Mouse (Mus musculus) intestine, embryonic 14.5 days (tissue): ENCODE results near the gene Tcf12. TPM values are rescaled to one million over a fixed set of nuclear protein-coding genes. Genes with fewer than 3 reads are reported as not detected.
A peak's percentile ranks its signal among the peaks of the same experiment; 100 is the strongest.

Experiments used
- ATAC-seq: fragments of 200-750 bp; cut with Nextera tagmentation; replicated peaks from 2 replicates; pipeline ENCODE4 v1.8.0; 2017; ENCODE audit warnings: low read depth, moderate number of reproducible peaks, moderate TSS enrichment, moderate library complexity; ENCODE audit not compliant: low FRiP score, low TSS enrichment
- DNase-seq: peaks from one replicate; pipeline ENCODE4 v3.0.0-alpha.2; 2018; ENCODE audit warnings: low spot score
- H3K27ac ChIP-seq: fragments of 300-500 bp; sonication (generic); 2 replicates; pipeline ENCODE4 v1.5.1; 2014; ENCODE audit warnings: low read depth, mild to moderate bottlenecking, control low read depth
- H3K27me3 ChIP-seq: fragments of 300-500 bp; sonication (generic); replicated peaks from 2 replicates; pipeline ENCODE4 v1.6.1; 2014; ENCODE audit warnings: low read length, control low read depth; ENCODE audit not compliant: control insufficient read depth, insufficient read depth
- H3K36me3 ChIP-seq: fragments of 300-500 bp; sonication (generic); 2 replicates; pipeline ENCODE4 v1.6.1; 2014; ENCODE audit warnings: low read length, control low read depth; ENCODE audit not compliant: control insufficient read depth, insufficient read depth
- H3K4me1 ChIP-seq: fragments of 300-500 bp; sonication (generic); replicated peaks from 2 replicates; pipeline ENCODE4 v1.6.1; 2014; ENCODE audit warnings: low read length, control low read depth, mixed read lengths; ENCODE audit not compliant: control insufficient read depth, insufficient read depth
- H3K4me2 ChIP-seq: fragments of 300-500 bp; sonication (generic); 2 replicates; pipeline ENCODE4 v1.6.1; 2014; ENCODE audit warnings: low read length
- H3K4me3 ChIP-seq: fragments of 300-500 bp; sonication (generic); 2 replicates; pipeline ENCODE4 v1.5.1; 2014; ENCODE audit warnings: low read depth, low read length, control low read depth, mixed read lengths
- H3K9ac ChIP-seq: fragments of 300-500 bp; sonication (generic); 2 replicates; pipeline ENCODE4 v1.6.1; 2014; ENCODE audit warnings: mild to moderate bottlenecking, low read length
- H3K9me3 ChIP-seq: fragments of 300-500 bp; sonication (generic); 2 replicates; pipeline ENCODE4 v1.6.1; 2016; ENCODE audit warnings: low read length, control low read depth; ENCODE audit not compliant: control insufficient read depth
- WGBS: fragments of 180-500 bp; shearing (Covaris S2); extraction: QIAGEN DNeasy Blood & Tissue Kit; methylation state at CpG from one replicate; pipeline ENCODE4 v1.1.7; 2014; 5-methylcytosine and 5-hydroxymethylcytosine counted together
- polyA plus RNA-seq: library from polyadenylated mRNA; unstranded; fragments of >200 nt; fragmentation: Nextera tagmentation; extraction: Ambion mirVana; gene quantifications from 2 replicates; pipeline ENCODE4 v1.2.1, GENCODE M21; 2014

Gene Tcf12
- polyA plus RNA-seq, 1 experiment from 2014 or later: 57.5 TPM

DNA sequence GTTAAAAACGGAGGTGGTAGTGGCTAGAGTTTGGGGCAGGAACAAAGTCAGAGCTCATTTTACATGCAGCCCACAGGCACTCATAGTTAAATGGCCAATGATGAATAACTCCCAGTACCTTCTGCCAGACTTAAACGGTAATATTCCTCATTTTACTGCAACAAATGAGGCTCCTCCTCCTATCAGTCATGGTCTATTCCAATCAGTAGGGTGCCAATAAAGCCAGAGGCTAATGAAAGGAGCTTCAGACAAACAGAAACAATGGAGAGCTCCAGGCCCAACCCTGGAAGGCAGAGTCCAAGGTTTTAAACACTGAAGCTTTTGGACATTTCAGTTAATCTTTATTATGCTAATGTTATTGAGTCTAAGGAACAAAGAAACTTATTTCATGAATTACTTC lies 232.3 kb downstream of the Tcf12 start:
- Histone ChIP-seq H3K27ac (peak overlapping the region; percentile 18; the same call in 1 of the 2 replicates), H3K9me3 (no peaks in the 10 kb centered on the region), H3K36me3 (peaks cover 48% of the 10 kb centered on the region), H3K4me1 (peaks cover 19% of the 10 kb centered on the region), H3K27me3 (no peaks in the 10 kb centered on the region), H3K9ac (no peak overlapping the region), H3K4me2 (no peak overlapping the region), H3K4me3 (no peak overlapping the region)
- WGBS: 35% methylated on average over 2 of the region's 2 CpGs
- ATAC-seq (no peak), DNase-seq (no peak)

DNA sequence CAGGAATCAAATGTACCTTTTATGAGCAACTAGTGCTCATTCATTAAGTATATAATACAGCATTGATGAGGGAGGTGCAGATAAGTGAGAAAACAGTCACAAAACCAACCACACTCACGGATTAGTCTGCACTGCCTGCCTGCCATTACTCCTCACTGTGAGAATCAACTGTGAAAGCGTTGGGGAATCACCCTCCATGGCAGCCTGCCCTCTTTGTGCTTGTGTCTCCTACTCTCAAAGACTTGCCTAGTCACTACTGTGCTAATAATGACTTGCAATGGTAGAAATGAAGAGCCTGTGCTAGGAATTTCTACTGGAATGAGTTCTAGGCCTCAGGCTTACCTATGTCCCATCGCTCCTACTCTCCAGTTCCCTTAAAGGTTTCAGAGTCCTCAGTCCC lies 233.8 kb downstream of the Tcf12 start:
- DNase-seq: no peak
- Histone ChIP-seq H3K4me1 (peaks cover 19% of the 10 kb centered on the region), H3K4me3 (no peak overlapping the region), H3K27ac (no peak overlapping the region), H3K9ac (no peak overlapping the region), H3K4me2 (no peak overlapping the region), H3K9me3 (no peaks in the 10 kb centered on the region), H3K27me3 (no peaks in the 10 kb centered on the region), H3K36me3 (peaks cover 36% of the 10 kb centered on the region)
- no peak for ATAC-seq
- 92% methylated on average over 3 of the region's 3 CpGs for WGBS

DNA sequence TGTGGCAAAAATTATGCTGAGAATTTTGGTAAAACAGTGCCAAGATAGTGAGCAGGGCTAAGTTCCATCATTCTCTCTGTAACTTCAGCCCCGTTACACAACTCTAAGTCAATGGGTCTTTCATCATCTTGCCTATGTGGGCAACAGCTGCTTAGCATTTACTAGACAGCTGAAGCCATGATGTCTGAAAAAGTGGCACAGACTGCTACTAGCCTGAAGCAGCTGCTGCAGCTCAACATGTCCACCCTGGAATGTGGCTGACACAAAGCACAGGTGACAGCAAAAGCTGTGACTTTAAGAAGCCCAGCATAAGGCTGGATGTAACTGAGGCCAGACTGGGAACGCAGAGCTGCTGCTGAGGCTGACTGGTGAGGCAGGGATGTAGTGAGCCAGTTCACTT lies 236.9 kb downstream of the Tcf12 start:
- WGBS: 60% methylated on average over 2 of the region's 2 CpGs
- peaks cover 43% of the 10 kb centered on the region for H3K36me3 ChIP-seq
- no peak for DNase-seq

DNA sequence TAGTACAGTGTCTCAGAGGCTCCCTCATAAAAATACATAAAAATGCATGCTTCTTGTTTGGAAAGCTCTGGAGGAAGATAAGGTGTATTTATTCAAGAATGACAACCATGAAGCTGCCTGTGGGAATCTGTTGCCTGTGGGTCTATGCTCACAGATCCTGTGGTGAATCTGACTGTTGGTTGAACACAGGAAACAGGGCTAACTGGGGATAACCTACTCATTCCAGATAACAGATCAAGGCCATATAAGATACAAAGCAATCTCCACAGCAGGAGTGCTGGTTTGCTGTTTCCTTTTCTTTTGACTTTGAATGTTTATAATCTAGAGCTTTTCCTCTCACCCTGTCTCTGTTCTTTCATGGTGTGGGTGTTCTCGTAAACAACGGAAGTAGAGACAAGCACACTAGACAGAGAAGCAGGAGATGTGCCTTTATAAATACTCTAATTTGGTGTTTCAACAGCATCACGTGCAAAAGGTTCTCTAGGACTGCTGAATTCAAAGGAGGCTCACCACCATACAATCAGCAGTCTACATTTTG lies 237.6 kb downstream of the Tcf12 start:
- Histone ChIP-seq H3K4me2 (no peak overlapping the region), H3K4me3 (no peak overlapping the region), H3K9me3 (no peaks in the 10 kb centered on the region), H3K4me1 (0 out of 2 replicates have a peak, but pooled peaks cover 3% of the 10 kb centered on the region), H3K36me3 (peaks cover 47% of the 10 kb centered on the region), H3K27me3 (no peaks in the 10 kb centered on the region), H3K9ac (no peak overlapping the region), H3K27ac (no peak overlapping the region)
- 53% methylated on average over 3 of the region's 3 CpGs for WGBS
- DNase-seq: no peak
- no peak for ATAC-seq

More for the DNA sequence above, 236.9 kb downstream of the Tcf12 start:
- H3K9ac ChIP-seq: no peak overlapping the region
- ATAC-seq: no peak
- no peaks in the 10 kb centered on the region for H3K27me3 ChIP-seq
- H3K4me1 ChIP-seq: peaks cover 7% of the 10 kb centered on the region; the same call in 1 of the 2 replicates
- H3K4me2 ChIP-seq: no peak overlapping the region
- H3K4me3 ChIP-seq: no peak overlapping the region
- H3K27ac ChIP-seq: no peak overlapping the region
- no peaks in the 10 kb centered on the region for H3K9me3 ChIP-seq

DNA sequence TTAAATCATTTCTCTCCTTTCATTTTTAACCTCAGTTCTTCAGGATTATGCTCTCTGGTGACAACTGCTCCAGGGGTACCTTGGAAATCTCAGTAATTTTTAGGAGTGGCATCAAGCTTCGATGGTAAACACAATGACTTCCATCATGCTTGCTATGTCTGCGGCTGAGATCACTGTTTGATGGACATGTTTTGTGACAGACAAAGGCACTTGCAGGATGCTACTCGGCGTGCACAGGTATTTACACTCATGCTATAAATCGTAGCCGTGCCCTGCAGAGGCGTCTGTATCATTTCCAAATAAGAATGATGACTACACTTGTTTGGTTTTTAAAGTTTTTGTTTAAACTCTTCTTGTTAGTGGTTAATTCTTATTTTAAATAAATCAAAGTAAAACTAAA lies 248.3 kb downstream of the Tcf12 start:
- Histone ChIP-seq H3K36me3 (peaks cover 38% of the 10 kb centered on the region), H3K9ac (no peak overlapping the region), H3K4me3 (no peak overlapping the region), H3K27ac (no peak overlapping the region), H3K9me3 (no peaks in the 10 kb centered on the region), H3K4me2 (no peak overlapping the region), H3K27me3 (no peaks in the 10 kb centered on the region), H3K4me1 (no peaks in the 10 kb centered on the region)
- 58% methylated on average over 7 of the region's 7 CpGs for WGBS
- DNase-seq: no peak
- no peak for ATAC-seq

DNA sequence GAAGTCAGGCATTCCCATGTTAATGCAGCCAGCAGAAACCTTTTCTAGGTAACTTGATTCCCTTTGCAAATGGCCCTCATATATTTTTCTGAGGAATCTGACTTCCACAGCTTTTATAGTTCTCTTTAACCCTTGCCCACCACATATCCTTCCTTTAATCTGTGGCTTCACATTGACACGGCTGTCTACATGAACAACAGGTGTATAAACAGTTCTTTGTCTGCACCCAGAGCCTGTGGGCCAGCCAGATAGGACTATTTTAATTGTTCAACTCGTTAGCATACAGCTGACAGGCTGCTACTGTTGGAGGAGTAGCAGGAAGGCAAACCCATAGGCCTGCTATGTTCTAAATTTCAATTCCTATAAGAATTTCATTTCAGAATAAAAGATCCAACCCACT lies 250.0 kb downstream of the Tcf12 start:
- DNase-seq (no peak), ATAC-seq (no peak)
- Histone ChIP-seq H3K4me2 (no peak overlapping the region), H3K4me3 (no peak overlapping the region), H3K27ac (no peak overlapping the region), H3K27me3 (no peaks in the 10 kb centered on the region), H3K9ac (no peak overlapping the region), H3K36me3 (peaks cover 44% of the 10 kb centered on the region), H3K4me1 (no peaks in the 10 kb centered on the region), H3K9me3 (no peaks in the 10 kb centered on the region)
- 59% methylated on average over 2 of the region's 2 CpGs for WGBS

DNA sequence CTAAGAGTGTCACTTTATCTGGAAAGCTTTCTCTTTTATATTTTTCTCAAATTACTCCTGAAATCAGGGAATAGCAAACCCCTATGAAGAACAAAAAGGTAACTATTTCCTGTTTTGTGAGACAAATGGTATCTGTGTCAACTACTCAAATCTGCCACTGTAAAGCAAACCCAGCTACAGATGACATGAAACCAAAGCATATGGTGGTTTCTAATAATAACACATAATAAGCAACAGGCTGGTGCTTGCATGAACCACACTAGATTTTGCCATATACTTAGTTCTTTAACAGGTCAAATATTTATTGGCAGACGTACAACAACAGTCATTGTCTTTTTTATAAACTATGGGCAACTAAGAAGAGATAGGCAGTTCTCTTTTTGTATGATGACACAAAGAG lies 253.7 kb downstream of the Tcf12 start:
- H3K9ac ChIP-seq: no peak overlapping the region
- no peak for ATAC-seq
- H3K4me2 ChIP-seq: no peak overlapping the region
- no peaks in the 10 kb centered on the region for H3K4me1 ChIP-seq
- no peak overlapping the region for H3K4me3 ChIP-seq
- 85% methylated on average over 1 of the region's 1 CpGs for WGBS
- H3K36me3 ChIP-seq: peaks cover 61% of the 10 kb centered on the region
- H3K27ac ChIP-seq: no peak overlapping the region
- no peak for DNase-seq
- H3K27me3 ChIP-seq: no peaks in the 10 kb centered on the region
- no peaks in the 10 kb centered on the region for H3K9me3 ChIP-seq

DNA sequence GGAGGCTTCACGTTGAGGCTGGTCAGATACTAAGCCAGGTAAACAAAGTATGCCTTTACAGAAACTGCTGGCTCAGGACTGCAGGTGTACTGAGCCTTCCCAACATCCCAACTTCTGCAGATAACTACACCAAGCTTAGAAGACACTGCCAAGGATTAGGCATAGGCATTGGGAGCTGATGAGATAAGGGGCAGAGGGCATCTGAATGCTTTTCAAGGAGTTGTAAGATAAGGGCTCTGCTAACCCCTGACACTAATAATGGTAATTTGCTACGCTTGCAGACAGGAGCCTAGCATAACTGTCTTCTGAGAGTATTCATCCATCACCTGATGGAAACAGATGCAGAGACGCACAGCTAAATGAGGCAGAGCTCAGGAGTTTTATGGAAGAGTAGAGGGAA lies 257.8 kb downstream of the Tcf12 start:
- Histone ChIP-seq H3K4me1 (no peaks in the 10 kb centered on the region), H3K9me3 (no peaks in the 10 kb centered on the region), H3K4me3 (no peak overlapping the region), H3K27ac (no peak overlapping the region), H3K9ac (no peak overlapping the region), H3K4me2 (no peak overlapping the region), H3K36me3 (peaks cover 81% of the 10 kb centered on the region), H3K27me3 (no peaks in the 10 kb centered on the region)
- 73% methylated on average over 3 of the region's 3 CpGs for WGBS
- ATAC-seq (no peak), DNase-seq (no peak)

DNA sequence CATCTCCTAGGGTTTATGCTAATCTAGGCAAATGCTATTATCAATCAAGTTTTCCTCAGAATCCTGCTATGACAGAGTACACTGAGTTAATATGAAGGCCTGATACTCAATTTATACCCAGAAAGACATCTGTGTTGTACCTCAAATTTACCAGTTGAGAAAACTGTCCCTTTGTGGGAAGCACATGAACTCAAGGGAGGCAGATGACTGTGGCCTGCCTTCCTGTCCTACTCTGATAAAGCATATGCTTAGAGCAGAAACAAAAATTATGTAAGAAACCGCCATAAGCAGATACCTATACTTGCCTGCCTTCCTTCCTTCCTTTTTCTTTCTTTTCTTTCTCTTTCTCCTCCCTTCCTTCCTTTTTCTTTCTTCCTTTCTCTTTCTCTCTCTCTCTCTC lies 261.4 kb downstream of the Tcf12 start:
- WGBS: 100% methylated on average over 1 of the region's 1 CpGs

More for the DNA sequence above, 261.4 kb downstream of the Tcf12 start:
- H3K9ac ChIP-seq: no peak overlapping the region
- H3K4me1 ChIP-seq: no peaks in the 10 kb centered on the region
- no peak overlapping the region for H3K27ac ChIP-seq
- DNase-seq: no peak
- H3K36me3 ChIP-seq: peaks cover 80% of the 10 kb centered on the region
- ATAC-seq: no peak
- no peaks in the 10 kb centered on the region for H3K27me3 ChIP-seq
- no peak overlapping the region for H3K4me3 ChIP-seq
- no peak overlapping the region for H3K4me2 ChIP-seq
- H3K9me3 ChIP-seq: no peaks in the 10 kb centered on the region
